Mouse (Mus musculus): Measurements from ENCODE around the gene Slc39a5. TPM values are rescaled to one million over a fixed set of nuclear protein-coding genes. Genes with fewer than 3 reads are reported as not detected.

Slc39a5 gene
- polyA plus RNA-seq (2015; fragmentation: Nextera tagmentation; extraction: Ambion mirVana) = 41.5 and 47.1 TPM in 2 replicates

DNA sequence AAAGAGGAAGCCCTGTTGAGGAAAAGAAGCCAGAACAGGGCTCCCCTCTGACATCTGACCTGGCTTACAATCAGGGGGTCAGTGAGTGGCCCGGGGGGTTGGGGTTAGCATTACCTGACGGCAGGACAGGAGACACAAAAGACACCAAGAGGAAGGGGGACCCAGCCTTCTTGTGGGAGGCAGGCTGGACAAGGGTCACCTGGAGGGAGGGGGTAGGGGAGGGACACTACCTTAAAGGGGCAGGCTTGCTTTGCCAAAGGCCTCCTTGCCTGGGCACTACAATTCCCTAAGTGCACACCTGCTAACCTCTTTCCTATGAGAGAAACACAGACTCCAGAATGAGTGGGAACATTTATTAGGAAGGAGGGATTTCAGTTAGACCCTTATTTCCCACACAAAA, at the start of gene Slc39a5:
Gene Slc39a5, minus strand, starts transcription at position 174 of the 400 bp plus-strand sequence.
- Histone ChIP-seq H3K9me3 (replicated peaks) (no peaks in the 10 kb centered on the region), H3K4me1 (peaks cover 29% of the 10 kb centered on the region), H3K4me3 (replicated peaks) (peak within 1 kb of the TSS; percentile 29), H3K4me2 (peak within 1 kb of the TSS; percentile 48), H3K27me3 (no peaks in the 10 kb centered on the region), H3K27ac (peak within 1 kb of the TSS; percentile 66), H3K9ac (no peak within 1 kb of the TSS), H3K36me3 (peaks cover 19% of the 10 kb centered on the region)
- WGBS = 14% methylated on average over 2 of the region's 2 CpGs
- no peak; the same call in 1 of the 2 replicates for ATAC-seq (replicated peaks; ENCODE audit: low FRiP score)

DNA sequence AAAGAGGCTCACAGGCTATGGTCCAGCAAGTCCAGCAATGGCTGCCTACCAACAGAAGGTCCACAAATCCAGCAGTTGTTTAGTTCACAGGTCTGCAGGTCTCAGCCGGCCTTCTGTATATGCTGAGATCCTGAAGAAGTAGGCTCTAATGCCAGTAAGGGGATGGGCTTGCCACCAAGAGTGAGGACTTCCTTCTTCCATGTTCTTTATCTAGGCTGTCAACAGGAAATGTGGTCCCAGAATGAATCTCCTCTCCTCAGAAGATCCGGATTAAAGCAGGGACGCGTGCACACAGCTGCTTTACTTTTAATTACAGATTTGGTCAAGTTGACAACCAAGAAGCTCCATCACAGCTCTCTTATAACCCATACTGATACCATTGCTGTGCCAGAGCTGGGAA, 44.4 kb upstream of the Slc39a5 start:
- no peaks in the 10 kb centered on the region for H3K9me3 ChIP-seq (replicated peaks)
- no peaks in the 10 kb centered on the region for H3K27me3 ChIP-seq
- peaks cover 11% of the 10 kb centered on the region for H3K4me1 ChIP-seq
- ATAC-seq (replicated peaks; ENCODE audit: low FRiP score) = no peak
- H3K27ac ChIP-seq = no peak overlapping the region
- no peak overlapping the region for H3K4me3 ChIP-seq (replicated peaks)
- no peak overlapping the region for H3K9ac ChIP-seq
- H3K4me2 ChIP-seq = no peak overlapping the region
- H3K36me3 ChIP-seq = peaks cover 21% of the 10 kb centered on the region
- 76% methylated on average over 4 of the region's 4 CpGs for WGBS

DNA sequence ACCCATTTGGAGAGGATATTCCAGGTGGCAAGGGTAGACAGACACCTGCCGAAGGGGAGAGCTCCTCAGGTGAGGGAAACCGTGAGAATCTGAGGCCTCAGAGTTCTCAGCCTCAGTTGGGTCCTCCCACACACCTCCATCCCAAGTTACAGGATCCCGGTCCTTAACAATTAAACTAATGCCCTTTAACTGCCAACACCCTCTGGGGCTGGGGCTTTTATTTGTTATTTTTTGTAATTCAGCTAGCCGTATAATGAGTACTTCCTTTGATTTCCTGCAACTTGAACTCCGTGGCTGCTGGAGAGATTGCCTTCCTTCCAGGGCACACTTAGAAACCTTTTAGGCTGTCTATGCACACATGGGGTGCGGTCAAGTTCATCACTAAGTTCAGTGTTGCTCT, 43.3 kb upstream of the Slc39a5 start:
- no peak overlapping the region for H3K4me3 ChIP-seq (replicated peaks)
- peaks cover 20% of the 10 kb centered on the region for H3K4me1 ChIP-seq
- WGBS = 33% methylated on average over 6 of the region's 6 CpGs
- peaks cover 31% of the 10 kb centered on the region for H3K36me3 ChIP-seq
- H3K9me3 ChIP-seq (replicated peaks) = no peaks in the 10 kb centered on the region
- peak overlapping the region; percentile 49 for H3K27ac ChIP-seq
- no peaks in the 10 kb centered on the region for H3K27me3 ChIP-seq
- H3K4me2 ChIP-seq = no peak overlapping the region
- no peak overlapping the region for H3K9ac ChIP-seq
- peak; percentile 40; the same call in 1 of the 2 replicates for ATAC-seq (replicated peaks; ENCODE audit: low FRiP score)

DNA sequence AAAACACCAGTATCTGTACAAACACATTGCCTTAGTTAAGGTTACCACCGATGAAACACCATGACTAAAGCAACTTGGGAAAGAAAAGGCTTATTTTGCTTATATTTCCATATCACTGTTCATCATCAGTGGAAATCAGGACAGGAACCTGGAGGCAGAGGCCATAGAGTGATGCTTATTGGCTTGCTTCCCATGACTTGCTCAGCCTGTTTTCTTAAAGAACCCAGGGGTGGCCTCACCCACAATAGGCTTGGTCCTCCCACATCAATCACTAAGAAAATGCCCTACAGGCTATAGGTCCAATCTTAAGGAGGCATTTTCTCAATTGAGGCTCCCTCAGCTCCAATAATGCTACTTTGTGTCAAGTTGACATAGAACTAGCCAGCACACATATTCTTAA, 41.7 kb upstream of the Slc39a5 start:
- H3K27me3 ChIP-seq = no peaks in the 10 kb centered on the region
- H3K27ac ChIP-seq = 0 out of 2 replicates have a peak overlapping the region, but pooled peaks have one; percentile 9
- H3K4me3 ChIP-seq (replicated peaks) = no peak overlapping the region
- no peak overlapping the region for H3K4me2 ChIP-seq
- H3K9ac ChIP-seq = no peak overlapping the region
- ATAC-seq (replicated peaks; ENCODE audit: low FRiP score) = no peak
- peaks cover 46% of the 10 kb centered on the region for H3K36me3 ChIP-seq
- H3K9me3 ChIP-seq (replicated peaks) = no peaks in the 10 kb centered on the region
- peaks cover 36% of the 10 kb centered on the region for H3K4me1 ChIP-seq
- WGBS = 90% methylated on average over 1 of the region's 1 CpGs

DNA sequence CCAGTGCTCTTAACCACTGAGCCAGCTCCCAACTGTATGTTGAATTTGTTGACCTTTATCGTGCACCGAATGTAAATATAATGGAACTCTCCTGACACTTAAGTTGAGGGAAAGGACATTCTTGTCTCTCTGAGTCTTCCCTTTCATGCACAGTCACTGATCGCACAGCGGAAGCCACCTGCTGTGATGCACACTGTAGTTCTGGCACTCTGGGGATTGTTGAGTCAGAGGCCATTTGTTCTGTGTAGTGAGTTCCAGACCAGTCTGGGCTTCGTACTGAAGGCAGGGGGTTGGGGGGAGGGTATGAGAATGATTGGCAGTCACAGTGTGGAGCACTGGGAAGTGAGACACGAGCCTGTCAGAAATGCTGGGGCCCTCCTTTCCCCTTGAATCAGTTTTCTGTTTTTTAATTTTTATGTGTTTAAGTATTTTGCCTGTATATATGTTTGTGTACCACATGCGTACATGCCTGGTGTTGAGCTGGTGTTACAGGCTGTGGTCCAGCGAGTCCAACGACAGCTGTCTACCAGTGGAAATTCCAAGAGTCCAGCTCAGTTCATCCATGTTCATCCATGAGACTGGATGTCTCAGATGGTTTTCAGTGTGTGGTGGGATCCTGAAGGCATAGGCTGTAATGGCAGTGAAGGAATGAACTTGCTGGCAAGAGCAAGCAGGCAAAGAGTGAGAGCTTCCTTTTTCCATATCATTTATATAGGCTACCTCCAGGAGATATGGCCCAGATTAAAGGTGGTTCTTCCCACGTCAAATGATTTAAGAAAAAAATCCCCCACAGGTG, 40.5 kb upstream of the Slc39a5 start:
- H3K9me3 ChIP-seq (replicated peaks) = no peaks in the 10 kb centered on the region
- peaks cover 38% of the 10 kb centered on the region for H3K4me1 ChIP-seq
- no peak for ATAC-seq (replicated peaks; ENCODE audit: low FRiP score)
- H3K27me3 ChIP-seq = no peaks in the 10 kb centered on the region
- 88% methylated on average over 10 of the region's 10 CpGs for WGBS
- H3K27ac ChIP-seq = no peak overlapping the region
- H3K4me2 ChIP-seq = no peak overlapping the region
- H3K9ac ChIP-seq = no peak overlapping the region
- no peak overlapping the region for H3K4me3 ChIP-seq (replicated peaks)
- H3K36me3 ChIP-seq = peaks cover 58% of the 10 kb centered on the region

DNA sequence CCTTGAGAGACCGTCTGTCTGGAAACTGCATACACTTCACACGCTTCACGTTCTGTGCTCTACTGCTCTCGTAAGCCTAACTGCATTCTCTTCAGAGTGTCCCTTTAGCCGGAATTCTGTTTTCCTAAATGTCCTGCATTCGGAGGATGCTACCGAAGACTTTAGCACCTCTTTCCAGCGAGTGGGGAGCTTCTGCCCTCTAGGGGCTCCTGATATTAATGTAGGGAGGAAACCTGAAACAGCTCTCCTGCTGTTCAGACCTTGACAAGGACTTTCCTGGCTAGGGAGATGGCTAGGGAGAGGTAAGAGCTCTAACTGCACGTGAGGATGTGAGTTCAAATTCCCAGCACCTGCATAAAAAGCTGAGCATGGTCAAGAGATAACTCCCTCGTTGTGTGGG, 39.4 kb upstream of the Slc39a5 start:
- H3K4me3 ChIP-seq (replicated peaks) = no peak overlapping the region
- ATAC-seq (replicated peaks; ENCODE audit: low FRiP score) = no peak
- no peak overlapping the region for H3K4me2 ChIP-seq
- WGBS = 37% methylated on average over 10 of the region's 10 CpGs
- H3K4me1 ChIP-seq = peaks cover 49% of the 10 kb centered on the region
- peaks cover 69% of the 10 kb centered on the region for H3K36me3 ChIP-seq
- H3K27me3 ChIP-seq = no peaks in the 10 kb centered on the region
- no peaks in the 10 kb centered on the region for H3K9me3 ChIP-seq (replicated peaks)
- H3K27ac ChIP-seq = peak overlapping the region; percentile 86
- no peak overlapping the region for H3K9ac ChIP-seq

DNA sequence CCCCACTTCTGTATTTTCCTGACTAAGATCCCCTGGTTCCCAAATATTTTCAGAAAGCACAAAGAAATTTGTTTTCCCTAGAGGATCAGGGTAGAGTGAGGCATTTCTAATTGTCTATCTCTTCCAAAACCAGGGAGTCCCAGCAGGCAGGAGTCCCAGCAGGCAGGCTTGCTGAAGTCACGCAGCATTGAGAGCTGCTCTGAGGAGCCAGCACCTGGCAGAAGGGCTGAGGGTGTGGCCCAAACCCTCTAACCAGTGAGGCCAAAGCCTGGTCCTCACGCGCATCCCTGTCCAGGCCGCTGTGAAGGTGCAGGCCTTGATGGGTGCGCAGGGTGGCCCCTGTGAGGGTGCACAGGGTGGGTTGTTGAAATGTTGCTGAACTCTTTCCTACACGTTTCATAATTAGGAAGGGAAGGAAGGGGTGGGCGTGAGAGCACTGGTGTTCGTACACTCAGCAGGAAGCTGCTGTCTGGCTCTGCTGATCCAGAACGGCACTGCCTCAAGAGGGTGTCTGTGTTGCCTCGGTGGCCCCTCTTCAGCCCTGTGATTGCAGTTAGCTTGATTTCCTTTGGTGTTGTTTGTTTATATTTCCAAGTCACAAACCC, 37.7 kb upstream of the Slc39a5 start:
- H3K4me3 ChIP-seq (replicated peaks) = no peak overlapping the region
- no peaks in the 10 kb centered on the region for H3K9me3 ChIP-seq (replicated peaks)
- peak overlapping the region; percentile 86 for H3K27ac ChIP-seq
- 0 out of 2 replicates have a peak overlapping the region, but pooled peaks have one; percentile 17 for H3K4me2 ChIP-seq
- H3K36me3 ChIP-seq = peaks cover 79% of the 10 kb centered on the region
- peaks cover 51% of the 10 kb centered on the region for H3K4me1 ChIP-seq
- no peaks in the 10 kb centered on the region for H3K27me3 ChIP-seq
- whole genome bisulfite sequencing = 36% methylated on average over 10 of the region's 10 CpGs
- H3K9ac ChIP-seq = no peak overlapping the region
- ATAC-seq (replicated peaks; ENCODE audit: low FRiP score) = peak; percentile 57

GRCm38 (mm10) chr10:128436376-128436775, 35.3 kb upstream of the Slc39a5 start:
- Histone ChIP-seq H3K4me1 (peaks cover 51% of the 10 kb centered on the region), H3K9ac (no peak overlapping the region), H3K4me3 (replicated peaks) (no peak overlapping the region), H3K4me2 (no peak overlapping the region), H3K36me3 (peaks cover 85% of the 10 kb centered on the region), H3K27me3 (no peaks in the 10 kb centered on the region), H3K9me3 (replicated peaks) (no peaks in the 10 kb centered on the region), H3K27ac (peak overlapping the region; percentile 82; the same call in 1 of the 2 replicates)
- no peak for ATAC-seq (replicated peaks; ENCODE audit: low FRiP score)
- 75% methylated on average over 8 of the region's 8 CpGs for WGBS

GRCm38 (mm10) chr10:128435873-128436272, 34.8 kb upstream of the Slc39a5 start:
- H3K36me3 ChIP-seq = peaks cover 85% of the 10 kb centered on the region
- no peak overlapping the region for H3K4me2 ChIP-seq
- no peaks in the 10 kb centered on the region for H3K9me3 ChIP-seq (replicated peaks)
- 58% methylated on average over 5 of the region's 5 CpGs for WGBS
- H3K4me1 ChIP-seq = peaks cover 51% of the 10 kb centered on the region
- no peak overlapping the region for H3K4me3 ChIP-seq (replicated peaks)
- H3K27me3 ChIP-seq = no peaks in the 10 kb centered on the region
- peak overlapping the region; percentile 82 for H3K27ac ChIP-seq
- ATAC-seq (replicated peaks; ENCODE audit: low FRiP score) = no peak
- H3K9ac ChIP-seq = no peak overlapping the region

DNA sequence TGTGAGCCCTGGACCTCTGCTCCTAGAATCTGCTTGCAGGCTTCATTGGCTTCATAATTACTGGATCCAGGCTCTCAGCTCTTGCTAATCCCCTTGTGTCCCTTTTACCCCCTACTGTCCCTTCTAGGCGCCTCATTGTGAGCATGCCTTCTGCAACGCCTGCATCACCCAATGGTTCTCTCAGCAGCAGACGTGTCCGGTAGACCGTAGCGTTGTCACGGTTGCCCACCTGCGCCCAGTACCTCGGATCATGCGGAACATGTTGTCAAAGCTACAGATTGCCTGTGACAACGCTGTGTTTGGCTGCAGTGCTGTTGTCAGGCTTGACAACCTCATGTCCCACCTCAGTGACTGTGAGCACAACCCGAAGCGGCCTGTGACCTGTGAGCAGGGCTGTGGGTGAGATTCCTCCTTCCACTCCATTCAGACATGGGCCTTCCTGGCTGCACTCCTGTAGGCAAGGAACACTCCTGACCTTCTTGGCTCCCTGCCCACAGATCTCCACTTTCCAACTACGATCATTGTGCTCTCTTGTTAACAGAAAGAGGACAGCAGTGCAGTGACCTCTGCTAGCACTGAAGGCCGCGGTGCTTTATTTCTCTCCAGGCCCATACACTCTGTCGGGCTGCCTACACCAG, 34.3 kb upstream of the Slc39a5 start:
- Histone ChIP-seq H3K27ac (peak overlapping the region; percentile 82), H3K9ac (no peak overlapping the region)
- WGBS = 41% methylated on average over 17 of the region's 17 CpGs

DNA sequence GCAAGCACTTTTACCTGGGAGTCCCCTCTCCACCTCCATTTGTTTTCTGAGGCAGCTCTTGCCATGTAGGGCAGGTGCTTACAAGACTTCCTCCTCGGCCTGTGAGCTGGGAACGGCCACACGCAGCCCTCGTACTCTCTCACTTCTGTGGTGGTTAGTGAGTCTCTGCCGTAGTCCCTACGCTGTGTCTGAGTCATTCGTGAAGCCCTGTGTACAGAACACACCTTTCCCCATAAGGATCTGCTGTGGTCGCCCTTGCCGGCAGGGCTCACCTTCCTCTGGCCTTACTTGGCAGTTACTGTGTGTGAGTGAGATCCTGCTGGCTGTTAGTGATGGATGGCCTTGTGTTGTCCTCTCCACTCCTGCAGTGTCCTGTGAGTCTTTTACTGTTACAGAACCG, 33.7 kb upstream of the Slc39a5 start:
- H3K27ac ChIP-seq = peak overlapping the region; percentile 82

More for the DNA sequence above, 34.3 kb upstream of the Slc39a5 start:
- Histone ChIP-seq H3K4me2 (no peak overlapping the region), H3K36me3 (peaks cover 85% of the 10 kb centered on the region), H3K9me3 (replicated peaks) (no peaks in the 10 kb centered on the region), H3K27me3 (no peaks in the 10 kb centered on the region), H3K4me1 (peaks cover 51% of the 10 kb centered on the region), H3K4me3 (replicated peaks) (no peak overlapping the region)
- ATAC-seq (replicated peaks; ENCODE audit: low FRiP score) = peak; percentile 85

DNA sequence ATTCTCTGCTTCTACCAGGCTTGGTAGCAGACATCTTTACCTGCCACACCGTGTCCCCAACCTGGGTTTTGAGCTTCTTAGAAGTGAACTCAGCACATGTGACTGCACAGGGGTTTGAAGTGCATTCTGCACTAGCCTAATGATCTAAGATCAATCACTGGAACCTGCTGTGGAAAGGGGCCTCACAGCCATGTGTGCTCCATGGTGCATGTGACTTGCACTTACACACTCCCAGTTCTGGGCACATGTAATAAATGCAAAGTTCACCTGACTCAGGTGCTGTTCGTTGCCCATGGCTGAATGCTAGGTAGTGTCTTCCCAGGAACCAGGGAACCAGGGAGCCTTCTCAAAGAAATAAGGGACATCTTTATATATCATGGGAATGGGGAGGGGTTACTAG, 32.4 kb upstream of the Slc39a5 start:
- 75% methylated on average over 2 of the region's 2 CpGs for WGBS
- Histone ChIP-seq H3K36me3 (peaks cover 86% of the 10 kb centered on the region), H3K27me3 (no peaks in the 10 kb centered on the region), H3K9me3 (replicated peaks) (no peaks in the 10 kb centered on the region), H3K9ac (no peak overlapping the region), H3K4me3 (replicated peaks) (no peak overlapping the region), H3K4me2 (no peak overlapping the region), H3K4me1 (peaks cover 33% of the 10 kb centered on the region), H3K27ac (0 out of 2 replicates have a peak overlapping the region, but pooled peaks have one; percentile 41)
- ATAC-seq (replicated peaks; ENCODE audit: low FRiP score) = no peak

More for the DNA sequence above, 33.7 kb upstream of the Slc39a5 start:
- Histone ChIP-seq H3K4me3 (replicated peaks) (no peak overlapping the region), H3K4me2 (no peak overlapping the region), H3K27me3 (no peaks in the 10 kb centered on the region), H3K9ac (no peak overlapping the region), H3K4me1 (peaks cover 46% of the 10 kb centered on the region), H3K36me3 (peaks cover 86% of the 10 kb centered on the region), H3K9me3 (replicated peaks) (no peaks in the 10 kb centered on the region)
- ATAC-seq (replicated peaks; ENCODE audit: low FRiP score) = no peak
- 68% methylated on average over 10 of the region's 10 CpGs for whole genome bisulfite sequencing

Measured in kidney, embryonic 15.5 days (tissue).